Mouse (Mus musculus): ENCODE measurements around the gene Cnksr3. TPM values are rescaled to one million over a fixed set of nuclear protein-coding genes. Genes with fewer than 3 reads are reported as not detected.

The Cnksr3 gene
- total and polyA plus RNA-seq, 2 experiments: 3.3 to 3.8 TPM

DNA sequence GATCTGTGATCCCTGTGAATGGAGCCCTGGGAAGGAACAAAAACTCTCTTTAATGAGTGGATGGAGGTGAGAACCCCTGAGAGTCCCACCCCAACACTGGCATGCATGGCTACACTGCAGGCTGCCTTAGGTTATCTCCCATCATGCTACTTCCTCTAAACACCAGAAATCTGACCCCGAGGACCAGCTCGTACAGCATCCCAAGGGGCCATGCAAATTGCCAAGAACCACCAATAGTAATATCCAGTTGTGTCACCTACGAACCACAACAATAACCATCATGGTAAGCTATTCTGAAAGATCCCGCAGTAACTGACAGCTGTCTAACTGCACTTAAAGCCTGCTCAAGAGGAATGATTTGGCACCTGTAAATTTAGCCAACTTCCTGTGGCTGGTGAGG lies 59.1 kb downstream of the Cnksr3 start:
- no peak overlapping the region for H3K4me3 ChIP-seq (ENCODE audit: insufficient read depth, low read depth, low read length)
- H3K27me3 ChIP-seq (ENCODE audit: control insufficient read depth, insufficient read depth, low read length): no peaks in the 10 kb centered on the region
- no peak for TF ChIP-seq POLR2A (IDR thresholded peaks at IDR 0.05; ENCODE audit: extremely low read depth, insufficient read depth, low read length)
- H3K9ac ChIP-seq (ENCODE audit: low read depth, low read length): no peak overlapping the region
- no peak for DNase-seq (ENCODE audit: extremely low read depth, low read depth, low spot score)
- H3K79me2 ChIP-seq (ENCODE audit: control insufficient read depth, insufficient read depth, low read length): no peaks in the 10 kb centered on the region; the same call in 1 of the 2 replicates
- H3K27ac ChIP-seq (replicated peaks; ENCODE audit: insufficient read depth, low read depth, low read length): no peak overlapping the region
- no peaks in the 10 kb centered on the region for H3K4me1 ChIP-seq (ENCODE audit: control insufficient read depth, insufficient read depth, low read length)
- H3K36me3 ChIP-seq (ENCODE audit: control insufficient read depth, insufficient read depth, low read length): peaks cover 6% of the 10 kb centered on the region; the same call in 1 of the 2 replicates
- WGBS: 95% methylated on average over 4 of the region's 4 CpGs

DNA sequence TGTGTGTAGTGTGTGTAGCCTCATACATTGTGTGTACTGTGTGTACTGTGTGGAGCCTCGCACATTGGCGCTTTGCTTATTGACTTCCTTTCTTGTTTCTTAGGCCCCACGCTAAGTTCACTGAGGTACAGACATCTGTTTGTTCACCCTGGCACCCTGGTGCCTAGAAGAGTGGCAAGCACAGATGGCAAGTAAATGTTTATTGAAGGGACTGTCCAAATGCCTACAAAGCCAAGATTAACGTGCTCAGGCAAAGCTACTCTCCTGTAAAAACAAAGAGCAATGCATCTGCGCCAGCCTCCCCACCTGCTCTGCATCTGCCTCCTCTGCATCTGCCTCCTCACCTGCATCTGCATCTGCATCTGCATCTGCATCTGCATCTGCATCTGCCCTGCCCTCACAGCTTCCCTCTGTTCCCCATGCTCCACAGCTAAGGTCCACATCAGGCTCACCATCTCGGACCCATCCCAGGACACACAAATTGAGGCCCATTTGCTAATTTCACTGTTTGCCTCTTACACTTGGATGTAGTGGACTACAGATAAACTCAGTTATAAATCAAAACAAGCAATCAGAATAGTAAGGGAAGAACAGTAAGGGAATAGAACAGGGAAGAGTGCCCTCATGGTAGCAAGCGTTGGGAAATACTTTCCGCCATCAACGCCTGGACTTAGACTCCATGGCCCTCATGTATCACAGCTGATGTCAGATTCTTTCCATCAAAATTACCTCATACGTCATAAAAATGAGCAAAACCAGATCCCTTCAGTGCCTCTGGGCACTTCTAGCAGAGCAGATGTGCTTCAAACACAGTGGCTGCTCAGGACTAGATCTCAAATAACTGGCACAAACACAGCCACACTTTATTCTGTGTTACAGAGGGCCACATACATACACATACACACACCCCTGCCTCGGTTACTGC lies 62.1 kb downstream of the Cnksr3 start:
- H3K4me1 ChIP-seq (ENCODE audit: control insufficient read depth, insufficient read depth, low read length): no peaks in the 10 kb centered on the region
- 68% methylated on average over 11 of the region's 11 CpGs for WGBS
- H3K79me2 ChIP-seq (ENCODE audit: control insufficient read depth, insufficient read depth, low read length): no peaks in the 10 kb centered on the region; the same call in 1 of the 2 replicates
- no peak overlapping the region for H3K9ac ChIP-seq (ENCODE audit: low read depth, low read length)
- TF ChIP-seq CTCF (IDR thresholded peaks at IDR 0.05; ENCODE audit: low read depth, low read length) (no peak), POLR2A (IDR thresholded peaks at IDR 0.05; ENCODE audit: extremely low read depth, insufficient read depth, low read length) (no peak)
- H3K36me3 ChIP-seq (ENCODE audit: control insufficient read depth, insufficient read depth, low read length): peaks cover 6% of the 10 kb centered on the region; the same call in 1 of the 2 replicates
- no peak overlapping the region for H3K4me3 ChIP-seq (ENCODE audit: insufficient read depth, low read depth, low read length)
- no peak overlapping the region for H3K27ac ChIP-seq (replicated peaks; ENCODE audit: insufficient read depth, low read depth, low read length)
- H3K27me3 ChIP-seq (ENCODE audit: control insufficient read depth, insufficient read depth, low read length): no peaks in the 10 kb centered on the region
- peak; percentile 41 for DNase-seq (ENCODE audit: extremely low read depth, low read depth, low spot score)

DNA sequence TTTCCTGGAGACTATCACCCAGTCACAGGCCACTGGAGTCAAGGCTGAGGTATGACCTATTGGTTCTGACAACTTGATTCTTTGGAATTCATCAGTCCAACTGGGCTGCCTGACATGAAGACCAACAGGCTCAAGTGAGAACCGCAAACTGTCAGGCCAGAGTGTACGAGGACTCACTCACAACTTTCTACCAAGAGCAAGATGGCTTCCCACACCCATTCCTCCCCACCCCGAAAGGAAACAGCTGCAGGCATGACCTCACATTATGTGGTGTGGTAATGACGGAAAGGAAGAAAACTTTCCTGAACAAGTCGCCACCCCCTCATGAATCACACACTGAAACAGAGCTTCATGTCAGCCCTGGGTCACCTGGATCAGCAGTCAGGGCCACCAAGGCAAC lies 66.4 kb downstream of the Cnksr3 start:
- no peaks in the 10 kb centered on the region for H3K4me1 ChIP-seq (ENCODE audit: control insufficient read depth, insufficient read depth, low read length)
- no peak overlapping the region for H3K27ac ChIP-seq (replicated peaks; ENCODE audit: insufficient read depth, low read depth, low read length)
- no peak for DNase-seq (ENCODE audit: extremely low read depth, low read depth, low spot score)
- H3K36me3 ChIP-seq (ENCODE audit: control insufficient read depth, insufficient read depth, low read length): no peaks in the 10 kb centered on the region; the same call in 1 of the 2 replicates
- H3K27me3 ChIP-seq (ENCODE audit: control insufficient read depth, insufficient read depth, low read length): no peaks in the 10 kb centered on the region
- no peak overlapping the region for H3K9ac ChIP-seq (ENCODE audit: low read depth, low read length)
- WGBS: 80% methylated on average over 5 of the region's 5 CpGs
- no peak overlapping the region for H3K4me3 ChIP-seq (ENCODE audit: insufficient read depth, low read depth, low read length)
- H3K79me2 ChIP-seq (ENCODE audit: control insufficient read depth, insufficient read depth, low read length): no peaks in the 10 kb centered on the region; the same call in 1 of the 2 replicates
- no peak for TF ChIP-seq POLR2A (IDR thresholded peaks at IDR 0.05; ENCODE audit: extremely low read depth, insufficient read depth, low read length)
- no peak for TF ChIP-seq CTCF (IDR thresholded peaks at IDR 0.05; ENCODE audit: low read depth, low read length)

DNA sequence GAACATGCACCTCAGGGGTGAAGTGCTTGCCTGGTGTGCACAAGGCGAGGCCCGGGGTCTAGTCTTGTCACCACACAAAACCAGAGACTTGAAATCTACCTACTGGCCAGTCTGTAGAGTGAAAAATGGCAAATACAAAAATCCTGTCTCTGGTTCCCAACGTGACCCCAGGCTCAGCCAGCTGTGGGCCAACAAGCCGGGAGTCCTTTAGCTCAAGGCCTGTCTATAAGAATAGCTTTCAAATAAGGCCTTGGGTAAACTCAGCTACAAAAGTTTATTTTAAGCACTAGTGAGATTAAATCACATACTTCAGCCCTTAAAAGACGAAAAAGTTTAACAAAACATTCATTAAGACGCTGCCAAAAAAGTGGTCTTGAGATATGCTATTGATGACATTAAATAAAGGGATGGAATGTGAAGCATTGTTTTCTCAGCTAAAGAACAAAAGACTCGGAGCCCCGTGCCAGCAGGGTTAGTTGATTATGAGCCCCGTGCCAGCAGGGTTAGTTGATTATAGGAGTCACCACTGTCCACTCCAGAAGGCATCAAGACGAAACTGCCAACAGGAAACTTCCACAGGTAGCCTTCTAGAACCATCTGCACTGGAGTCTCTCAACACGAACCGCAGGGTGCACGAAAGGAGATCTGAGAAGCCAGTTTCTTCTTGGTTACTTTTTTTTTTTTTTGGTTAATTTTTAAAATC lies 67.8 kb downstream of the Cnksr3 start:
- peaks cover 3% of the 10 kb centered on the region for H3K4me1 ChIP-seq (ENCODE audit: control insufficient read depth, insufficient read depth, low read length)
- TF ChIP-seq CTCF (IDR thresholded peaks at IDR 0.05; ENCODE audit: low read depth, low read length) (no peak), POLR2A (IDR thresholded peaks at IDR 0.05; ENCODE audit: extremely low read depth, insufficient read depth, low read length) (no peak)
- H3K9ac ChIP-seq (ENCODE audit: low read depth, low read length): no peak overlapping the region
- no peaks in the 10 kb centered on the region; the same call in 1 of the 2 replicates for H3K79me2 ChIP-seq (ENCODE audit: control insufficient read depth, insufficient read depth, low read length)
- no peak for DNase-seq (ENCODE audit: extremely low read depth, low read depth, low spot score)
- no peak overlapping the region for H3K27ac ChIP-seq (replicated peaks; ENCODE audit: insufficient read depth, low read depth, low read length)
- 75% methylated on average over 13 of the region's 13 CpGs for WGBS
- H3K4me3 ChIP-seq (ENCODE audit: insufficient read depth, low read depth, low read length): no peak overlapping the region
- H3K36me3 ChIP-seq (ENCODE audit: control insufficient read depth, insufficient read depth, low read length): no peaks in the 10 kb centered on the region; the same call in 1 of the 2 replicates
- H3K27me3 ChIP-seq (ENCODE audit: control insufficient read depth, insufficient read depth, low read length): no peaks in the 10 kb centered on the region

DNA sequence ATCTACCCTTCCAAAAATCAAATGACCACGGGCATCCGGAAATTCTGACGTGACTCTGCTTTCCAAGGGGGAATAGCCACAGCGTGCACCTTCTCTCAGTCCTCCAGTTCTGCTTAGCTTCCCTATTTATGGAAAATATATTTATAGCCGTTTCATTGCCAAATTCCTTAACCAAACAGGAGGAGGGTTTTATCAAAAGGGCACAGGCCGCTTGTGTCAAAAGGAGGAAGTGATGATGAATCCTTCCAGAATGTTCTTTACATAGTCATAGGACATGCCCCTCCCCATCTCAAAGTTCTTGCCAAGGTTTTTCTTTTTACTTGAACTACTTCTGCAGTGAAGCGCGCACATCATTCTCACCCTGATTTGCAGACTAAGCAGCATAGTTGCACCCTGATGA lies 69.8 kb downstream of the Cnksr3 start:
- WGBS: 71% methylated on average over 8 of the region's 8 CpGs
- Histone ChIP-seq H3K9ac (ENCODE audit: low read depth, low read length) (no peak overlapping the region), H3K79me2 (ENCODE audit: control insufficient read depth, insufficient read depth, low read length) (0 out of 2 replicates have a peak, but pooled peaks cover 2% of the 10 kb centered on the region), H3K27ac (replicated peaks; ENCODE audit: insufficient read depth, low read depth, low read length) (0 out of 2 replicates have a peak overlapping the region, but pooled peaks have one; percentile 19), H3K36me3 (ENCODE audit: control insufficient read depth, insufficient read depth, low read length) (peaks cover 4% of the 10 kb centered on the region; the same call in 1 of the 2 replicates), H3K27me3 (ENCODE audit: control insufficient read depth, insufficient read depth, low read length) (no peaks in the 10 kb centered on the region), H3K4me3 (ENCODE audit: insufficient read depth, low read depth, low read length) (no peak overlapping the region), H3K4me1 (ENCODE audit: control insufficient read depth, insufficient read depth, low read length) (peaks cover 3% of the 10 kb centered on the region)
- peak; percentile 19 for DNase-seq (ENCODE audit: extremely low read depth, low read depth, low spot score)
- TF ChIP-seq POLR2A (IDR thresholded peaks at IDR 0.05; ENCODE audit: extremely low read depth, insufficient read depth, low read length) (no peak), CTCF (IDR thresholded peaks at IDR 0.05; ENCODE audit: low read depth, low read length) (no peak)
